Mouse (Mus musculus): ENCODE data around the gene Lyve1. TPM values are rescaled to one million over a fixed set of nuclear protein-coding genes. Genes with fewer than 3 reads are reported as not detected.

The Lyve1 gene
- not detected for polyA plus RNA-seq (2012; fragmentation: generic; extraction: Trizol)
- long read RNA-seq, experiment 1: 0 reads
- long read RNA-seq, experiment 2: 0 reads

GRCm38 (mm10) chr7:110862751-110863289, at the start of gene Lyve1:
TSS of gene Lyve1 (minus strand) at chr7:110863239.
- no peaks in the 10 kb centered on the region for H3K27me3 ChIP-seq (ENCODE audit: control insufficient read depth, insufficient read depth, insufficient read length)
- no peaks in the 10 kb centered on the region for H3K36me3 ChIP-seq (ENCODE audit: control insufficient read depth, insufficient read depth)
- no peak for TF ChIP-seq MYOG (IDR thresholded peaks at IDR 0.05; ENCODE audit: control insufficient read depth, extremely low read depth, insufficient read length)
- no peak for TF ChIP-seq FOSL1 (IDR thresholded peaks at IDR 0.05; ENCODE audit: insufficient read depth, low read length, poor library complexity, severe bottlenecking)
- TF ChIP-seq USF1 (IDR thresholded peaks at IDR 0.05; ENCODE audit: low read depth): no peak
- no peak for TF ChIP-seq CEBPB (IDR thresholded peaks at IDR 0.05; ENCODE audit: low read depth)
- no peak for TF ChIP-seq MYOD1 (IDR thresholded peaks at IDR 0.05; ENCODE audit: control insufficient read depth, insufficient read length, low read depth)
- no peak for TF ChIP-seq CTCF (IDR thresholded peaks at IDR 0.05; ENCODE audit: control insufficient read depth, insufficient read depth, insufficient read length)
- TF ChIP-seq MAX (IDR thresholded peaks at IDR 0.05): no peak
- H3ac ChIP-seq (ENCODE audit: control insufficient read depth, insufficient read length, low read depth): no peak within 1 kb of the TSS
- no peaks in the 10 kb centered on the region for H3K79me2 ChIP-seq (ENCODE audit: control insufficient read depth, insufficient read depth)
- H3K4me3 ChIP-seq (ENCODE audit: insufficient read depth, poor library complexity, severe bottlenecking): no peak within 1 kb of the TSS
- no peaks in the 10 kb centered on the region for H3K79me3 ChIP-seq (ENCODE audit: low read depth)

- TF ChIP-seq CTCF (IDR thresholded peaks at IDR 0.05; ENCODE audit: control insufficient read depth, insufficient read depth, insufficient read length) (no peak), FOSL1 (IDR thresholded peaks at IDR 0.05; ENCODE audit: insufficient read depth, low read length, poor library complexity, severe bottlenecking) (no peak), MYOD1 (IDR thresholded peaks at IDR 0.05; ENCODE audit: control insufficient read depth, insufficient read length, low read depth) (no peak), CEBPB (IDR thresholded peaks at IDR 0.05; ENCODE audit: low read depth) (no peak), MYOG (IDR thresholded peaks at IDR 0.05; ENCODE audit: control insufficient read depth, extremely low read depth, insufficient read length) (no peak), MAX (IDR thresholded peaks at IDR 0.05) (no peak), USF1 (IDR thresholded peaks at IDR 0.05; ENCODE audit: low read depth) (no peak)
- Histone ChIP-seq H3ac (ENCODE audit: control insufficient read depth, insufficient read length, low read depth) (no peak overlapping the region), H3K36me3 (ENCODE audit: control insufficient read depth, insufficient read depth) (no peaks in the 10 kb centered on the region), H3K79me2 (ENCODE audit: control insufficient read depth, insufficient read depth) (no peaks in the 10 kb centered on the region), H3K79me3 (ENCODE audit: low read depth) (no peaks in the 10 kb centered on the region), H3K4me3 (ENCODE audit: insufficient read depth, poor library complexity, severe bottlenecking) (no peak overlapping the region), H3K27me3 (ENCODE audit: control insufficient read depth, insufficient read depth, insufficient read length) (peaks cover 10% of the 10 kb centered on the region)
Measured at GRCm38 (mm10) chr7:110908209-110909144, 45.4 kb upstream of the Lyve1 start.

GRCm38 (mm10) chr7:110906566-110906965, 43.5 kb upstream of the Lyve1 start:
- TF ChIP-seq CTCF (IDR thresholded peaks at IDR 0.05; ENCODE audit: control insufficient read depth, insufficient read depth, insufficient read length) (no peak), CEBPB (IDR thresholded peaks at IDR 0.05; ENCODE audit: low read depth) (no peak), MAX (IDR thresholded peaks at IDR 0.05) (no peak), FOSL1 (IDR thresholded peaks at IDR 0.05; ENCODE audit: insufficient read depth, low read length, poor library complexity, severe bottlenecking) (no peak), MYOD1 (IDR thresholded peaks at IDR 0.05; ENCODE audit: control insufficient read depth, insufficient read length, low read depth) (no peak), USF1 (IDR thresholded peaks at IDR 0.05; ENCODE audit: low read depth) (no peak), MYOG (IDR thresholded peaks at IDR 0.05; ENCODE audit: control insufficient read depth, extremely low read depth, insufficient read length) (no peak)
- H3K4me3 ChIP-seq (ENCODE audit: insufficient read depth, poor library complexity, severe bottlenecking): no peak overlapping the region
- no peaks in the 10 kb centered on the region for H3K79me3 ChIP-seq (ENCODE audit: low read depth)
- H3K27me3 ChIP-seq (ENCODE audit: control insufficient read depth, insufficient read depth, insufficient read length): peaks cover 11% of the 10 kb centered on the region
- H3K79me2 ChIP-seq (ENCODE audit: control insufficient read depth, insufficient read depth): no peaks in the 10 kb centered on the region
- H3ac ChIP-seq (ENCODE audit: control insufficient read depth, insufficient read length, low read depth): no peak overlapping the region
- H3K36me3 ChIP-seq (ENCODE audit: control insufficient read depth, insufficient read depth): no peaks in the 10 kb centered on the region

- H3ac ChIP-seq (ENCODE audit: control insufficient read depth, insufficient read length, low read depth): no peak overlapping the region
- H3K79me3 ChIP-seq (ENCODE audit: low read depth): no peaks in the 10 kb centered on the region
- peaks cover 20% of the 10 kb centered on the region for H3K27me3 ChIP-seq (ENCODE audit: control insufficient read depth, insufficient read depth, insufficient read length)
- TF ChIP-seq MYOD1 (IDR thresholded peaks at IDR 0.05; ENCODE audit: control insufficient read depth, insufficient read length, low read depth) (no peak), USF1 (IDR thresholded peaks at IDR 0.05; ENCODE audit: low read depth) (no peak), MAX (IDR thresholded peaks at IDR 0.05) (no peak), MYOG (IDR thresholded peaks at IDR 0.05; ENCODE audit: control insufficient read depth, extremely low read depth, insufficient read length) (no peak), FOSL1 (IDR thresholded peaks at IDR 0.05; ENCODE audit: insufficient read depth, low read length, poor library complexity, severe bottlenecking) (no peak), CTCF (IDR thresholded peaks at IDR 0.05; ENCODE audit: control insufficient read depth, insufficient read depth, insufficient read length) (no peak), CEBPB (IDR thresholded peaks at IDR 0.05; ENCODE audit: low read depth) (no peak)
- H3K4me3 ChIP-seq (ENCODE audit: insufficient read depth, poor library complexity, severe bottlenecking): no peak overlapping the region
- H3K36me3 ChIP-seq (ENCODE audit: control insufficient read depth, insufficient read depth): no peaks in the 10 kb centered on the region
- no peaks in the 10 kb centered on the region for H3K79me2 ChIP-seq (ENCODE audit: control insufficient read depth, insufficient read depth)
Measured at GRCm38 (mm10) chr7:110903226-110903625, 40.2 kb upstream of the Lyve1 start.

- H3K79me3 ChIP-seq (ENCODE audit: low read depth): no peaks in the 10 kb centered on the region
- H3K36me3 ChIP-seq (ENCODE audit: control insufficient read depth, insufficient read depth): no peaks in the 10 kb centered on the region
- no peak overlapping the region for H3K4me3 ChIP-seq (ENCODE audit: insufficient read depth, poor library complexity, severe bottlenecking)
- H3ac ChIP-seq (ENCODE audit: control insufficient read depth, insufficient read length, low read depth): no peak overlapping the region
- TF ChIP-seq MYOG (IDR thresholded peaks at IDR 0.05; ENCODE audit: control insufficient read depth, extremely low read depth, insufficient read length) (no peak), MAX (IDR thresholded peaks at IDR 0.05) (no peak), USF1 (IDR thresholded peaks at IDR 0.05; ENCODE audit: low read depth) (no peak), CEBPB (IDR thresholded peaks at IDR 0.05; ENCODE audit: low read depth) (no peak), MYOD1 (IDR thresholded peaks at IDR 0.05; ENCODE audit: control insufficient read depth, insufficient read length, low read depth) (no peak), FOSL1 (IDR thresholded peaks at IDR 0.05; ENCODE audit: insufficient read depth, low read length, poor library complexity, severe bottlenecking) (no peak), CTCF (IDR thresholded peaks at IDR 0.05; ENCODE audit: control insufficient read depth, insufficient read depth, insufficient read length) (no peak)
- H3K27me3 ChIP-seq (ENCODE audit: control insufficient read depth, insufficient read depth, insufficient read length): peaks cover 10% of the 10 kb centered on the region
- no peaks in the 10 kb centered on the region for H3K79me2 ChIP-seq (ENCODE audit: control insufficient read depth, insufficient read depth)
Measured at GRCm38 (mm10) chr7:110897202-110897601, 34.2 kb upstream of the Lyve1 start.
